Mouse (Mus musculus) G1E (cell line): ENCODE results near the gene Pepd. TPM values are rescaled to one million over a fixed set of nuclear protein-coding genes. Genes with fewer than 3 reads are reported as not detected.

Experiments used
- ATAC-seq: 2 replicates; pipeline ENCODE4 v1.8.0; 2016; ENCODE audit warnings: mild to moderate bottlenecking; ENCODE audit not compliant: insufficient number of reproducible peaks, poor library complexity, low FRiP score, severe bottlenecking; ENCODE audit errors: extremely low read depth
- DNase-seq: peaks from one replicate; pipeline ENCODE4 v3.0.0; 2012; ENCODE audit warnings: low spot score
- H3K27me3 ChIP-seq: 2 replicates; pipeline ENCODE4 v1.6.1; 2012; ENCODE audit warnings: mild to moderate bottlenecking, low read length, inconsistent platforms; ENCODE audit not compliant: insufficient read depth
- H3K36me3 ChIP-seq: replicated peaks from 2 replicates; pipeline ENCODE3; 2012; ENCODE audit warnings: mild to moderate bottlenecking, inconsistent platforms
- H3K4me1 ChIP-seq: 2 replicates; pipeline ENCODE4 v1.6.1; 2012; ENCODE audit warnings: low read depth, low read length, inconsistent platforms, mixed read lengths; ENCODE audit not compliant: insufficient read depth
- H3K4me3 ChIP-seq: 2 replicates; pipeline ENCODE4 v1.5.1; 2012; ENCODE audit warnings: low read depth, mild to moderate bottlenecking, inconsistent platforms, low read length, moderate library complexity, mixed read lengths
- H3K9me3 ChIP-seq: replicated peaks from 2 replicates; pipeline ENCODE4 v1.6.1; 2012; ENCODE audit warnings: inconsistent platforms
- CTCF ChIP-seq: IDR thresholded peaks from 2 replicates; pipeline ENCODE4 v1.5.1; 2012; ENCODE audit warnings: low read depth, low read length, inconsistent platforms, mixed read lengths
- GATA1 ChIP-seq: IDR thresholded peaks from 2 replicates; pipeline ENCODE4 v1.6.1; 2012; ENCODE audit warnings: borderline replicate concordance, low read length, inconsistent platforms, mixed read lengths
- GATA2 ChIP-seq: IDR thresholded peaks from 2 replicates; pipeline ENCODE4 v1.6.1; 2012; ENCODE audit warnings: low read depth, low read length, inconsistent platforms, borderline replicate concordance
- POLR2AphosphoS5 ChIP-seq: IDR thresholded peaks from 2 replicates; pipeline ENCODE4 v1.6.1; 2012; ENCODE audit warnings: low read depth, low read length, inconsistent platforms; ENCODE audit not compliant: insufficient replicate concordance
- TAL1 ChIP-seq: conservative IDR thresholded peaks from 2 replicates; pipeline ENCODE4 v1.6.1; 2012; ENCODE audit warnings: low read depth, low read length, inconsistent platforms, mixed read lengths
- polyA plus RNA-seq: library from polyadenylated mRNA; stranded (reverse); fragments of >175 nt; gene quantifications from 2 replicates; pipeline ENCODE4 v1.2.3, GENCODE M21; 2012
- total RNA-seq, 2 experiments: library from RNA; stranded (forward) in 1 of 2; stranded (reverse) in 1 of 2; fragments of 200-1000 nt in 1 of 2; fragments of >200 nt in 1 of 2; fragmentation: Nextera tagmentation in 1 of 2; gene quantifications; 2 replicates each; pipeline ENCODE4 v1.2.3; 2014 to 2017

Pepd gene
- total and polyA plus RNA-seq, 3 experiments: 11.1 to 51.0 (median 12.7) TPM

GRCm38 (mm10) chr7:35040176-35040972 lies 128.2 kb downstream of the Pepd start:
- Histone ChIP-seq H3K27me3 (no peaks in the 10 kb centered on the region), H3K9me3 (no peaks in the 10 kb centered on the region), H3K36me3 (peaks cover 99% of the 10 kb centered on the region), H3K4me1 (peaks cover 14% of the 10 kb centered on the region), H3K4me3 (no peak overlapping the region)
- TF ChIP-seq CTCF (no peak), POLR2AphosphoS5 (peak; percentile 52), GATA2 (no peak), GATA1 (no peak), TAL1 (no peak)
- no peak for DNase-seq
- no peak for ATAC-seq

GRCm38 (mm10) chr7:35041286-35042208 lies 129.4 kb downstream of the Pepd start:
- ATAC-seq (no peak), DNase-seq (no peak)
- peaks cover 19% of the 10 kb centered on the region for H3K4me1 ChIP-seq
- no peak overlapping the region for H3K4me3 ChIP-seq
- no peaks in the 10 kb centered on the region for H3K9me3 ChIP-seq
- H3K36me3 ChIP-seq: peaks cover 99% of the 10 kb centered on the region
- TF ChIP-seq GATA1 (no peak), TAL1 (no peak), GATA2 (no peak), CTCF (no peak), POLR2AphosphoS5 (no peak)
- H3K27me3 ChIP-seq: no peaks in the 10 kb centered on the region

GRCm38 (mm10) chr7:35042209-35042554 lies 130.0 kb downstream of the Pepd start:
- Histone ChIP-seq H3K9me3 (no peaks in the 10 kb centered on the region), H3K4me1 (peaks cover 24% of the 10 kb centered on the region), H3K36me3 (peaks cover 99% of the 10 kb centered on the region), H3K4me3 (no peak overlapping the region), H3K27me3 (no peaks in the 10 kb centered on the region)
- DNase-seq (no peak), ATAC-seq (no peak)
- TF ChIP-seq GATA2 (no peak), POLR2AphosphoS5 (no peak), CTCF (no peak), GATA1 (no peak), TAL1 (no peak)

GRCm38 (mm10) chr7:35042759-35043217 lies 130.6 kb downstream of the Pepd start:
- ATAC-seq: no peak
- Histone ChIP-seq H3K4me3 (no peak overlapping the region), H3K9me3 (no peaks in the 10 kb centered on the region), H3K27me3 (no peaks in the 10 kb centered on the region), H3K4me1 (peaks cover 26% of the 10 kb centered on the region), H3K36me3 (peaks cover 98% of the 10 kb centered on the region)
- no peak for DNase-seq
- no peak for TF ChIP-seq POLR2AphosphoS5
- no peak for TF ChIP-seq GATA1
- no peak for TF ChIP-seq TAL1
- no peak for TF ChIP-seq GATA2
- no peak for TF ChIP-seq CTCF

- DNase-seq (no peak), ATAC-seq (no peak)
- no peak for TF ChIP-seq GATA2
- no peak for TF ChIP-seq TAL1
- no peak for TF ChIP-seq CTCF
- TF ChIP-seq POLR2AphosphoS5: no peak
- TF ChIP-seq GATA1: no peak
- Histone ChIP-seq H3K9me3 (no peaks in the 10 kb centered on the region), H3K4me3 (no peak overlapping the region), H3K27me3 (no peaks in the 10 kb centered on the region), H3K4me1 (peaks cover 27% of the 10 kb centered on the region), H3K36me3 (peaks cover 98% of the 10 kb centered on the region)
Measured at GRCm38 (mm10) chr7:35043266-35043817, 131.2 kb downstream of the Pepd start.
